Mouse (Mus musculus) E14TG2a.4 (cell line): ENCODE results near the gene Ggcx.

Experiments
- H3K27me3 ChIP-seq: 2 replicates; pipeline ENCODE4 v1.6.1; 2014; ENCODE audit warnings: low read length, control low read depth; ENCODE audit not compliant: insufficient read depth
- H3K36me3 ChIP-seq: 2 replicates; pipeline ENCODE4 v1.6.1; 2014; ENCODE audit warnings: low read length, control low read depth; ENCODE audit not compliant: insufficient read depth
- H3K4me1 ChIP-seq: replicated peaks from 2 replicates; pipeline ENCODE4 v1.6.1; 2014; ENCODE audit warnings: low read depth, low read length, control low read depth
- H3K4me3 ChIP-seq: replicated peaks from 2 replicates; pipeline ENCODE4 v1.5.1; 2014; ENCODE audit warnings: mild to moderate bottlenecking, low read length
- H3K9me3 ChIP-seq: 2 replicates; pipeline ENCODE4 v1.6.1; 2014; ENCODE audit warnings: low read length, control low read depth
- CTCF ChIP-seq: conservative IDR thresholded peaks from 2 replicates; pipeline ENCODE4 v1.5.1; 2014; ENCODE audit warnings: low read length
- NANOG ChIP-seq: IDR thresholded peaks from 2 replicates; pipeline ENCODE4 v1.6.1; 2014; ENCODE audit warnings: borderline replicate concordance, low read length, mixed read lengths
- POU5F1 ChIP-seq: IDR thresholded peaks from 2 replicates; pipeline ENCODE4 v1.6.1; 2014; ENCODE audit warnings: low read length, borderline replicate concordance

The Ggcx gene

DNA sequence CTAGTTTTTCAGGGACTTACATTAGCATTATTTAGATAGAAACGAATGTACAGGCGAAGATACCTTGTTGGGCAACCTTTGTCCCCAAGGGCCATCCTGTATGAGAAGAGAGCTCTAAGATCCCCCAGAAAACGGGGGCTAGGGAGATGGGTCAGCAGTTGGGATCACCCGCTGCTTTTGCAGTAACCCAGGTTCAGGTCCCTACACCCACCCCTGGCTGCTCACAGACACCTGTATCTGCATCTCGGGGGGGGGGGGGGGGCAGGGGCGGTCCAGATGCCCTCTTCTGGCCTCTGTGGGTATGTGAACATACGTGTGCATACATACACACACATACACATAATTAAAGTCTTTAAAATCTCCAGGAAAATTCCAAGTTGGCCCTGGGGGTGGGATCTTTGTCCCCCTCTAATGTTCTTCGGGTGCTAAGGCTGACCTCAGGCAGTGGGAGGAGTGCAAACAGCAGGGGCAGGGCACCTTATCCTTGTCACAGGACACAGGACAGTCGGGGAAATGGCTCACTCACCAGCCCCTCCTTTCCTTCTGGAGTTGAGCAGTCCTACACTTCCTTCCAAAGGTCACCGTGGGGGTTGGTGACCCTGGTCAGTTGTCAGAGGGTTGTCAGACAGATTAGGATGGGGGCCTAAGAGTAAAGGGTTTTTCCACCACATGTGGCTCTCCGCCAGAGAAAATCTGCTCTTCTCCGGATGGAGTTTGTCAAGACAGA lies 23.1 kb upstream of the Ggcx start:
- H3K27me3 ChIP-seq: peaks cover 21% of the 10 kb centered on the region
- TF ChIP-seq POU5F1 (no peak), NANOG (no peak), CTCF (no peak)
- H3K4me3 ChIP-seq: peak overlapping the region; percentile 76
- no peaks in the 10 kb centered on the region for H3K9me3 ChIP-seq
- H3K4me1 ChIP-seq: peaks cover 24% of the 10 kb centered on the region
- no peaks in the 10 kb centered on the region for H3K36me3 ChIP-seq

DNA sequence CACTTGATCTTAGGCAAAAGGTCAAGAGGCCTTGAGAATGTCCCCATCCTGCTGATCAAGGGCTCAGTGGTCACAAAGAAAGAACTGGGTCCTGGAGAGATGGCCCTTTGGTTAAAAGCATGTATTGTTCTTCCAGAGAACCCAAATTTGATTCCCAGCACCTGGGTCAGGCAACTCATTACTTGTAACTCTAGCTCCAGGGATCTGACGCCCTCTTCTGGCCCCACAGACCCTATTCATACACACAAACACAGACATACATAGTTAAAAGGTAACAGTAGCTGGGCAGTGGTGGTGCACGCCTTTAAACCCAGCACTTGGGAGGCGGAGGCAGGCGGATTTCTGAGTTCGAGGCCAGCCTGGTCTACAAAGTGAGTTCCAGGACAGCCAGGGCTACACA lies 21.8 kb upstream of the Ggcx start:
- Histone ChIP-seq H3K4me3 (no peak overlapping the region), H3K4me1 (peaks cover 24% of the 10 kb centered on the region), H3K36me3 (no peaks in the 10 kb centered on the region), H3K27me3 (peaks cover 21% of the 10 kb centered on the region), H3K9me3 (no peaks in the 10 kb centered on the region)
- TF ChIP-seq CTCF (no peak), NANOG (no peak), POU5F1 (no peak)

DNA sequence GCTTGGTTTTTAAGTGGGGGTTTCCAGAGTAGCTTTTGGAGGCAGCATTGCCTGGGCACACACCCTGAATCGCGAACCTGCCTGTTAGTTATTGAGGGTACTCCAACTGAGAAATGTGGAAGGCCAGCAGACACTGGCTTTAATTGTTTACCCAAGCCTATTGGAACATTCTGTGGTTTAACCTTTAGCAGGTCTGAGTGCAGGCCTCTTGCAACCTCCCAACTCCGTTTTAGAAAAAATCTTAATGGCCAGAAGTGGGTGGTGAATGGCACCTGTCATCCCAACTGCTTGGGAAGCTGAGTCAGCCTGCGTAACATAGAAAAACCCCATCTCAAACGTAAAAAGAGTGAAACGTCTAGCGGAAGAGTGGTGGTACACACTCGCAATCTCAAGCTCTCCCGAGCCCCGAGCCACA lies 17.3 kb upstream of the Ggcx start:
- Histone ChIP-seq H3K36me3 (no peaks in the 10 kb centered on the region), H3K4me3 (no peak overlapping the region), H3K27me3 (no peaks in the 10 kb centered on the region), H3K9me3 (no peaks in the 10 kb centered on the region), H3K4me1 (peaks cover 3% of the 10 kb centered on the region; the same call in 1 of the 2 replicates)
- TF ChIP-seq NANOG (no peak), POU5F1 (no peak), CTCF (no peak)

DNA sequence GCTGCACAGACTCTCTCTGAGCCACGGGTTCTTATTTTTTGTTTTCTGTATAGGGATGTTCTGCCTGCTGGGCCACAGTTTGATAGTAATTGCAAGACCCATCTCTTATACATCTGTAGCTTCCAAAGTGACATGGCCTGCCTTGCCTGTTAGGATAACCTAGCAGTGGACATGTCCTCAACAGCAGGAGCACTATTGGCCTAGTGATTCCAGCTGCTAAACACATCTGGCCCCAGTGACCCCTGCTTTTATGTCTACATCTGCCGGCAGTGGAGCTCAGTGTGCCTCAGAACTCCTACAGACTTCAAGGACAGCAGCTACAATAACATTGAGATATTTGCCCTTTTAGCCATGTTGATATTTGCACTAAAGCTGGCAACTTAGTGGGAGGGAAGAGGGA lies 14.1 kb upstream of the Ggcx start:
- H3K4me1 ChIP-seq: peaks cover 3% of the 10 kb centered on the region; the same call in 1 of the 2 replicates
- H3K9me3 ChIP-seq: no peaks in the 10 kb centered on the region
- H3K27me3 ChIP-seq: no peaks in the 10 kb centered on the region
- no peaks in the 10 kb centered on the region for H3K36me3 ChIP-seq
- TF ChIP-seq POU5F1: no peak
- no peak for TF ChIP-seq CTCF
- TF ChIP-seq NANOG: no peak
- no peak overlapping the region for H3K4me3 ChIP-seq

DNA sequence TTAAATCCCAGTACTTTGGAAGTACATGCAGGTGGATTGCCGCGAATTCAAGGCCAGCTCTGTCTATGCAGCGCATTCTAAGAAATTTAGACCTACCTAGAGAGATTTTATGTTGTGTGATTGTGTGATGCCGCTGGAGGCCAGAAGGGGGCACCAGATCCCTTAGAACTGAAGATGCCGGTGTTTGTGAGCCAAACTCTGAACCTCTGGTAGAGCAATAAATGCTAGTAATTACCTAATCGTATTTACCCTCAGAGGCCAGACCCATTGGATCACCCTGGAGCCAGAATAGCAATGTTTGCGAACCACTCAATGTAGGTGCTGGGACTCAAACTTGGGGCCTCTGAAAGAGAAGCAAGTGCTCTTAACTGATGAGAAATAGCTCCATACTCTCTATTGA lies 12.2 kb upstream of the Ggcx start:
- Histone ChIP-seq H3K27me3 (no peaks in the 10 kb centered on the region), H3K4me1 (peaks cover 3% of the 10 kb centered on the region; the same call in 1 of the 2 replicates), H3K9me3 (no peaks in the 10 kb centered on the region), H3K4me3 (no peak overlapping the region), H3K36me3 (no peaks in the 10 kb centered on the region)
- TF ChIP-seq NANOG (no peak), CTCF (peak; percentile 79)

DNA sequence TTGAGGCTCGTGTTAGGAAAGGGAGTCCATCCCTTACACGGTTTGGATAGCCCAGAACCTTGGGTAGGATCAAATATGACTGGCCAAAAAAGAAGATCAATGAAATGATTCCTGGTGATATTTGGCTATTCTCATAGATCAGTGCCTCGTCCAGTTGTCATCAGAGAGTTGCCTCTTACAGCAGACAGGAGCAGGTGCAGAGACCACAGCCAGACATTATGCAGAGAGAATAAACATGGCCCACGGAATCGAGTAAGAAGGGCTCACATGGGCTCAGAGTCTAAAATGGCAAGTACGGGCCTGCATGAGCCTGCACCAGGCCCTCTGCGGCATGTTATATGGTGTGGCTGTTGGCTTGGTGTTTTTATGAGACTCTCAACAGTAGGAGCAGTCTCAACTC lies 8.8 kb upstream of the Ggcx start:
- Histone ChIP-seq H3K4me1 (no peaks in the 10 kb centered on the region), H3K4me3 (no peak overlapping the region)
- TF ChIP-seq CTCF (no peak), NANOG (no peak)

DNA sequence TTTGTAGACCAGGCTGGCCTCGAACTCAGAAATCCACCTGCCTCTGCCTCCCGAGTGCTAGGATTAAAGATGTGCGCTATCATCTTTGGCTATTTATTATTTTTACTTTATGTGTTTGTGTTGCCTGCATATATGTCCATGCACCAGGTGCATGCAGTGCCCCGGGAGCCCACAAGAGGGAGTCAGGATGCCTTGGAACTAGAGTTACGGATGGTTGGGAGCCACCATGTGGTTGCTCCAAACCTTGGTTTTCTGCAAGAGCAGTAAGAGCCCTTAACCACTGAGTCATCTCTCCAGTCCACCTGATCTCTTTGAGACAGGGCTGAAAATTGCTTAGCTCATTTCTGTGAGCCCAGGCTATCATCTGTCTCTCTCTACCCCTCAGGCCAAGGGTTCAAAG lies 7.0 kb upstream of the Ggcx start:
- Histone ChIP-seq H3K27me3 (no peaks in the 10 kb centered on the region), H3K36me3 (no peaks in the 10 kb centered on the region), H3K4me3 (no peak overlapping the region), H3K4me1 (no peaks in the 10 kb centered on the region), H3K9me3 (no peaks in the 10 kb centered on the region)
- TF ChIP-seq NANOG (no peak), CTCF (peak; percentile 97), POU5F1 (no peak)

More for the DNA sequence above, 8.8 kb upstream of the Ggcx start:
- Histone ChIP-seq H3K36me3 (no peaks in the 10 kb centered on the region), H3K9me3 (no peaks in the 10 kb centered on the region), H3K27me3 (no peaks in the 10 kb centered on the region)

DNA sequence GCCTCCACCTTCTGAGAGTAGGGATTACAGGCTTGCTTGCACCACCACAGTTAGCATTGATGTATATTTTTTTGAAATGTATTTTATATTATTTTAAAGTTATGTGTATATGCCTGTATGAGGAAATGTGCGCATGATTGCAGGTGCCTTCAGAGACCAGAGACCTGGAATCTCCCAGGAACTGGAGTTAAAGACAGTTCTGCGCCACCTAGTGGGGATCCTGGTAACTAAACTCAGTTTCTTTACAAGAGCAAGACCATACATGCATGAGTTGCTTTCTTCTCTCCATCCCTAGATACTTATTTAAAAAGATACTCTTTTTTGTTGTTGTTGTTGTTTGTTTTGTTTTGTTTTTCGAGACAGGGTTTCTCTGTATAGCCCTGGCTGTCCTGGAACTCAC lies 4.5 kb upstream of the Ggcx start:
- Histone ChIP-seq H3K4me3 (no peak overlapping the region), H3K4me1 (peaks cover 6% of the 10 kb centered on the region), H3K9me3 (no peaks in the 10 kb centered on the region), H3K27me3 (no peaks in the 10 kb centered on the region), H3K36me3 (no peaks in the 10 kb centered on the region)
- TF ChIP-seq NANOG (no peak), POU5F1 (no peak), CTCF (peak; percentile 56)

DNA sequence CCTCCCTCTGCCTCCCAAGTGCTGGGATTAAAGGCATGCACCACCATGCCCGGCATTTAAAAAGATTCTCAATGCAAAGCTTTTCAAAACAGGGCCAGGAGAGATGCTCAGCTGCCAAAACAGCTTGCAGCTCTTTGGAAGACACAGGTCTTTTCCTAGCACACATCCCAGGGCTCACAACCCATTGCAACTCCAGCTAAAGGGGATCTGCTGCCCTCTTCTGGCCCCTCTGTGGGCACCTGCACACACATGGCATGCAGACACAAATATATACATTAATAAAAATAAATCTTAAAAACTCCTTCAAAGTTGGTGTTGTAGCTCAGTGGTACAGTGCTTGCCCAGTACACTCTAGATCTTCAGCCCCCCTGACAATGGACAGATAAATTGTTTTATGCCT lies 4.1 kb upstream of the Ggcx start:
- Histone ChIP-seq H3K4me3 (no peak overlapping the region), H3K9me3 (no peaks in the 10 kb centered on the region), H3K36me3 (no peaks in the 10 kb centered on the region), H3K4me1 (peaks cover 10% of the 10 kb centered on the region), H3K27me3 (no peaks in the 10 kb centered on the region)
- TF ChIP-seq POU5F1 (no peak), CTCF (peak; percentile 33; the same call in 1 of the 2 replicates), NANOG (no peak)
